Mouse (Mus musculus) forebrain, postnatal 0 days (tissue): ENCODE data around the gene H1f0. TPM values are rescaled to one million over a fixed set of nuclear protein-coding genes. Genes with fewer than 3 reads are reported as not detected.

Source experiments
- ATAC-seq: fragments of 200-750 bp; cut with Nextera tagmentation; 2 replicates; pipeline ENCODE4 v1.8.0; 2017; ENCODE audit warnings: mild to moderate bottlenecking, moderate library complexity
- DNase-seq: peaks from one replicate; pipeline ENCODE4 v3.0.0-alpha.2; 2015
- H3K27ac ChIP-seq: fragments of 300-500 bp; sonication (generic); 2 replicates; pipeline ENCODE4 v1.5.1; 2014; ENCODE audit warnings: low read depth, mild to moderate bottlenecking, antibody characterized with exemption, low read length, moderate library complexity, mixed read lengths
- H3K27me3 ChIP-seq: fragments of 300-500 bp; sonication (generic); 2 replicates; pipeline ENCODE4 v1.6.1; 2014; ENCODE audit warnings: mild to moderate bottlenecking, low read length, mixed read lengths; ENCODE audit not compliant: insufficient read depth
- H3K36me3 ChIP-seq: fragments of 300-500 bp; sonication (generic); 2 replicates; pipeline ENCODE4 v1.6.1; 2014; ENCODE audit warnings: mild to moderate bottlenecking, moderate library complexity; ENCODE audit not compliant: insufficient read depth
- H3K4me1 ChIP-seq: fragments of 300-500 bp; sonication (generic); 2 replicates; pipeline ENCODE4 v1.6.1; 2014; ENCODE audit warnings: antibody characterized with exemption; ENCODE audit not compliant: insufficient read depth
- H3K4me2 ChIP-seq: fragments of 300-500 bp; sonication (generic); 2 replicates; pipeline ENCODE4 v1.6.1; 2014; ENCODE audit warnings: low read depth, mild to moderate bottlenecking, moderate library complexity
- H3K4me3 ChIP-seq: fragments of 300-500 bp; sonication (generic); 2 replicates; pipeline ENCODE4 v1.5.1; 2014; ENCODE audit warnings: low read depth, low read length, mixed read lengths
- H3K9ac ChIP-seq: fragments of 300-500 bp; sonication (generic); 2 replicates; pipeline ENCODE4 v1.6.1; 2014; ENCODE audit warnings: mild to moderate bottlenecking
- H3K9me3 ChIP-seq: fragments of 300-500 bp; sonication (generic); 2 replicates; pipeline ENCODE4 v1.6.1; 2016; ENCODE audit warnings: low read length
- CTCF ChIP-seq: sonication (generic); IDR thresholded peaks from 2 replicates; pipeline ENCODE4 v1.5.1; 2016; ENCODE audit warnings: antibody characterized with exemption, control low read depth, low read depth
- WGBS: fragments of 180-500 bp; shearing (Covaris S2); extraction: QIAGEN DNeasy Blood & Tissue Kit; methylation state at CpG from one replicate; pipeline ENCODE4 v1.1.7; 2014; 5-methylcytosine and 5-hydroxymethylcytosine counted together
- polyA plus RNA-seq: library from polyadenylated mRNA; unstranded; fragments of >200 nt; fragmentation: Nextera tagmentation; extraction: Ambion mirVana; gene quantifications from 2 replicates; pipeline ENCODE4 v1.2.1, GENCODE M21; 2015
- total RNA-seq: library from RNA; depleted of rRNA; stranded (reverse); fragments of >200 nt; gene quantifications from 2 replicates; pipeline ENCODE4 v1.2.3, GENCODE M21; 2014

The H1f0 gene
- total and polyA plus RNA-seq, 2 experiments from 2014 or later, result 209 to 224 TPM

GRCm38 (mm10) chr15:79038331-79038730 is 10.1 kb downstream of the H1f0 start:
- Histone ChIP-seq H3K4me3 (no peak overlapping the region), H3K4me1 (peaks cover 6% of the 10 kb centered on the region; the same call in 1 of the 2 replicates), H3K27me3 (peaks cover 18% of the 10 kb centered on the region), H3K36me3 (0 out of 2 replicates have a peak, but pooled peaks cover 4% of the 10 kb centered on the region), H3K27ac (no peak overlapping the region), H3K9me3 (no peaks in the 10 kb centered on the region), H3K4me2 (no peak overlapping the region), H3K9ac (no peak overlapping the region)
- TF ChIP-seq CTCF, result no peak
- 70% methylated on average over 10 of the region's 10 CpGs for WGBS
- ATAC-seq (no peak), DNase-seq (no peak)

- H3K4me2 ChIP-seq, result no peak overlapping the region
- no peaks in the 10 kb centered on the region for H3K9me3 ChIP-seq
- WGBS, result 21% methylated on average over 7 of the region's 7 CpGs
- H3K27me3 ChIP-seq, result peaks cover 21% of the 10 kb centered on the region
- no peak overlapping the region for H3K27ac ChIP-seq
- H3K4me1 ChIP-seq, result peaks cover 7% of the 10 kb centered on the region; the same call in 1 of the 2 replicates
- 0 out of 2 replicates have a peak, but pooled peaks cover 4% of the 10 kb centered on the region for H3K36me3 ChIP-seq
- DNase-seq, result peak; percentile 61
- peak; percentile 77 for TF ChIP-seq CTCF
- no peak overlapping the region for H3K9ac ChIP-seq
- ATAC-seq, result peak; percentile 32; the same call in 1 of the 2 replicates
- no peak overlapping the region for H3K4me3 ChIP-seq
Observed at GRCm38 (mm10) chr15:79038853-79039252, 10.6 kb downstream of the H1f0 start.

- H3K27me3 ChIP-seq, result peaks cover 21% of the 10 kb centered on the region
- H3K4me3 ChIP-seq, result 0 out of 2 replicates have a peak overlapping the region, but pooled peaks have one; percentile 7
- H3K36me3 ChIP-seq, result no peaks in the 10 kb centered on the region
- H3K4me2 ChIP-seq, result peak overlapping the region; percentile 40
- H3K9ac ChIP-seq, result no peak overlapping the region
- DNase-seq (no peak), ATAC-seq (no peak)
- TF ChIP-seq CTCF, result no peak
- H3K27ac ChIP-seq, result no peak overlapping the region
- 22% methylated on average over 24 of the region's 24 CpGs for WGBS
- H3K9me3 ChIP-seq, result no peaks in the 10 kb centered on the region
- peaks cover 7% of the 10 kb centered on the region; the same call in 1 of the 2 replicates for H3K4me1 ChIP-seq
Observed at GRCm38 (mm10) chr15:79040501-79041416, 12.5 kb downstream of the H1f0 start.

GRCm38 (mm10) chr15:79041585-79041984 is 13.3 kb downstream of the H1f0 start, which contains the start of gene Galr3:
Gene Galr3 (plus strand): TSS chr15:79041885.
- Histone ChIP-seq H3K27me3 (peaks cover 21% of the 10 kb centered on the region), H3K4me1 (peaks cover 7% of the 10 kb centered on the region; the same call in 1 of the 2 replicates), H3K36me3 (no peaks in the 10 kb centered on the region), H3K9ac (peak within 1 kb of the TSS; percentile 62), H3K4me3 (peak within 1 kb of the TSS; percentile 61), H3K4me2 (peak within 1 kb of the TSS; percentile 85), H3K9me3 (no peaks in the 10 kb centered on the region), H3K27ac (peak within 1 kb of the TSS; percentile 70)
- DNase-seq, result no peak
- WGBS, result 64% methylated on average over 6 of the region's 6 CpGs
- no peak for TF ChIP-seq CTCF
- ATAC-seq, result no peak

DNA sequence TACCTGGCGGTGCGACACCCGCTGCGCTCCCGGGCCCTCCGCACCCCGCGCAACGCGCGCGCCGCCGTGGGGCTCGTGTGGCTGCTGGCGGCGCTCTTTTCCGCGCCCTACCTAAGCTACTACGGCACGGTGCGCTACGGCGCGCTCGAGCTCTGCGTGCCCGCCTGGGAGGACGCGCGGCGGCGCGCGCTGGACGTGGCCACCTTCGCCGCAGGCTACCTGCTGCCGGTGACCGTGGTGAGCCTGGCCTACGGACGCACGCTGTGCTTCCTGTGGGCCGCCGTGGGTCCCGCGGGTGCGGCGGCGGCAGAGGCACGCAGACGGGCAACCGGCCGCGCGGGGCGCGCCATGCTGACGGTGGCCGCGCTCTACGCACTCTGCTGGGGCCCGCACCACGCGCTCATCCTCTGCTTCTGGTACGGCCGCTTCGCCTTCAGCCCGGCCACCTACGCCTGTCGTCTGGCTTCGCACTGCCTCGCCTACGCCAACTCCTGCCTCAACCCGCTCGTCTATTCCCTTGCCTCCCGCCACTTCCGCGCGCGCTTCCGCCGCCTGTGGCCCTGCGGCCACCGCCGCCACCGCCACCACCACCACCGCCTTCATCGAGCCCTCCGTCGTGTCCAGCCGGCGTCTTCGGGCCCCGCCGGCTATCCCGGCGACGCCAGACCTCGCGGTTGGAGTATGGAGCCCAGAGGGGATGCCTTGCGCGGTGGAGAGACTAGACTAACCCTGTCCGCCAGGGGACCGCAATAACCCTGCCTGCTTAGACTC is 14.7 kb downstream of the H1f0 start:
- peak overlapping the region; percentile 61 for H3K4me3 ChIP-seq
- H3K27me3 ChIP-seq, result peaks cover 21% of the 10 kb centered on the region
- DNase-seq (peak; percentile 78), ATAC-seq (peak; percentile 87)
- no peaks in the 10 kb centered on the region for H3K9me3 ChIP-seq
- H3K9ac ChIP-seq, result peak overlapping the region; percentile 62
- 3% methylated on average over 100 of the region's 105 CpGs for WGBS
- no peaks in the 10 kb centered on the region for H3K36me3 ChIP-seq
- peak; percentile 46 for TF ChIP-seq CTCF
- H3K4me2 ChIP-seq, result peak overlapping the region; percentile 85
- H3K27ac ChIP-seq, result peak overlapping the region; percentile 70
- peaks cover 7% of the 10 kb centered on the region; the same call in 1 of the 2 replicates for H3K4me1 ChIP-seq

GRCm38 (mm10) chr15:79044837-79045236 is 16.6 kb downstream of the H1f0 start:
- Histone ChIP-seq H3K9ac (no peak overlapping the region), H3K27ac (no peak overlapping the region), H3K9me3 (no peaks in the 10 kb centered on the region), H3K4me1 (peaks cover 7% of the 10 kb centered on the region; the same call in 1 of the 2 replicates), H3K36me3 (no peaks in the 10 kb centered on the region), H3K4me3 (no peak overlapping the region), H3K27me3 (peaks cover 21% of the 10 kb centered on the region), H3K4me2 (no peak overlapping the region)
- TF ChIP-seq CTCF, result no peak
- WGBS, result 13% methylated on average over 4 of the region's 4 CpGs
- no peak for DNase-seq
- no peak for ATAC-seq
